Mouse (Mus musculus) neural tube, postnatal 0 days (tissue): Measurements from ENCODE around the gene Cwf19l1. TPM values are rescaled to one million over a fixed set of nuclear protein-coding genes. Genes with fewer than 3 reads are reported as not detected.

Source experiments
- polyA plus RNA-seq: library from polyadenylated mRNA; unstranded; fragments of >200 nt; fragmentation: Nextera tagmentation; extraction: Ambion mirVana; gene quantifications from 2 replicates; pipeline ENCODE4 v1.2.1, GENCODE M21; 2015

Cwf19l1 gene
- polyA plus RNA-seq, result 23.2 and 24.4 TPM in 2 replicates

GRCm38 (mm10) chr19:44135072-44135959, at the start of gene Cwf19l1:
Cwf19l1 (minus strand) TSS chr19:44135876.

DNA sequence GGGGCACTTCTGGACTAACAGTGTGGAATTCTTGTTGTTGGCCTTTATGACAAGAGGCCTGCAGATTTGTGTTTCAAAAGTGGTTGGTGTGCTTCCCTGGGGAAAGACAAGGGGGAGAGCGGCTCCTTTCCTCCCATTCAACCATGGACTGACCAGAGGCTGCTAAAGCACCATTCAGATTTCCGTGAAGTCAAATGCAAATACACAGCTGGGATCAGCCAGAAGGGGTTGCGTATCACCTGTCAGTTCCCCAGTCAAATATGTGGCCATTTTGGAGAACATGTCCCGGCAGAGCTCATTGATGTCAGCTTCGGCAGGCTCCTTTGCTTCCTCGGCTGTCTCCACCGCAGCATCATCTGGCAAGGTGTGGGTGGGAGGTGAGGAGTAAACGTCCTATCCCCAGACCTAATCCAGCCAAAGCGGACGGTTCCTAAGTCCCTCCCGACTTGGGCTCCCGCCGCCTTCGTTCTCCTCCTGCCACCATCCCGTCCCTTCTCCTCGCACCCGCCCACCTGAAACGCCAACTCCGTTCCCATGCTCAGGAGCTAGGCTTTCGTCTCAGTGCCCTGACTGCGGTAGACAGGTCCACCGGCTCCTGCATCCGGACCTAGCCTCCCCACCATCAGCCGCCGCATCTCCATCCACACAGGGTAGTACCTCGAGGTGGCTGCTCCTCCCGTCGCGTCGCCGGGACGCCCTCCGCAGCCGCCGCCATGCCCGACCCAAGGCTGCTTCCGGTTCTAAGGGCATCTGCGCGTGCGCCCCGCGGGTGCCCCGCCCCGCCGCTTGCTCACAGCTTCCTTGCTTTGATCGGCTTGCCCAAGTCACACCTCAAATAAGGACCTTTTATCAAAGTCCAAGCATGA, 10.3 kb upstream of the Cwf19l1 start, which contains the start of gene Bloc1s2:
TSS of gene Bloc1s2 (minus strand) at position 745 of the 866 bp plus-strand sequence.

DNA sequence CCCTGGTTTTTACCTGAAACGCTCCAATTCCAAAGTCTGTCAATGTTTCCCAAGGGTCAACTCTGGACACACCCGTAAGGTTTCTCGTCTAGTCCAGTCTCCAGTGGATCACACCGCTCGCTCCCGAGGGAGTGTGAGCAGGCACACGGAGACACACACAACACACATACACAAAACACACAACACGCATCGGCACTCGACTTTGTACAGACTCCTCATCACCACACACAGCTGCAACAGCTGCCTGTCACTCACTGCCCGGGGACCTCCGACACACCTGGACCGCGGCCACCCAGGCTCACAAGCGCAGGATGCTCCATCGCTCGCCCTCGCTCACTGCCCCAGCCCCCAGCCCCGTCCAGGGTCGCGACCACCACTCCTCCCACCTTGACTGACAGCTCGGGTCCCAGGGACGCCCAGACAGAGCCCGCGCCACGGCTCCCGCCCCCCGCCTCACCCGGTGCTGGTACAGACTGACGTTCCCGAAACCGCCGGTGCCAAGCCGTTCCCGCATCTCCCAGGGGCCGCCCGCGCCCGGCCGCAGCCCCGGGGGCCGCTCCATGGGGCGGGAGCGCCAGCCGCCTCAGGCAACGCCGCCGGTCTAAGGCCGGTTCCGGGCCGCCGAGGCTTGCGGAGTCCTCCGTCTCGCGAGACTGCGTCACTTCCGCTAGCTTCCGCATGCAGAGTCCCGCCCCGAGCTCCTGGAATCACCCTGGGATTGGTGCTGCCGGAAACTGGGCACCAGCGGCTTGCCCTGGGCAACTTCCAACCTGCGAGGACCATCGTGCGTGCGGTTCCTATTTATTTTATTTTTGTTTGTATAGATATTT, 28.6 kb downstream of the Cwf19l1 start, which contains the start of gene Chuk:
TSS of gene Chuk (minus strand) at position 650 of the 830 bp plus-strand sequence.

GRCm38 (mm10) chr19:44069121-44069913, 66.4 kb downstream of the Cwf19l1 start, which contains the start of gene Erlin1:
Erlin1 (minus strand) TSS chr19:44069785.

Other genes starting within 250 kb of the Cwf19l1 start
- gene Dnmbp, start 195.7 kb downstream of the Cwf19l1 start, polyA plus RNA-seq, result 7.9 and 8.0 TPM in 2 replicates
- gene Cpn1, start 149.3 kb downstream of the Cwf19l1 start, polyA plus RNA-seq, result 0.10 and 0.20 TPM in 2 replicates
- gene Cyp2c23, start 106.7 kb downstream of the Cwf19l1 start, polyA plus RNA-seq, result not detected in 2 replicates
- 16.3 and 17.0 TPM in 2 replicates for gene Erlin1, start 66.1 kb downstream of the Cwf19l1 start, polyA plus RNA-seq
- gene Chuk, start 28.4 kb downstream of the Cwf19l1 start, polyA plus RNA-seq, result 36.8 and 38.5 TPM in 2 replicates
- gene Bloc1s2, start 10.6 kb upstream of the Cwf19l1 start, polyA plus RNA-seq, result 176 and 191 TPM in 2 replicates
- 6.1 and 6.4 TPM in 2 replicates for gene Pkd2l1, start 56.6 kb upstream of the Cwf19l1 start, polyA plus RNA-seq
- 3.5 and 4.4 TPM in 2 replicates for gene Scd3, start 67.4 kb upstream of the Cwf19l1 start, polyA plus RNA-seq
- 239 TPM in 2 replicates for gene Scd2, start 157.8 kb upstream of the Cwf19l1 start, polyA plus RNA-seq
- 0.22 and 0.29 TPM in 2 replicates for gene Scd4, start 197.2 kb upstream of the Cwf19l1 start, polyA plus RNA-seq